Mouse (Mus musculus): ENCODE measurements around the gene Iqcc.

DNA sequence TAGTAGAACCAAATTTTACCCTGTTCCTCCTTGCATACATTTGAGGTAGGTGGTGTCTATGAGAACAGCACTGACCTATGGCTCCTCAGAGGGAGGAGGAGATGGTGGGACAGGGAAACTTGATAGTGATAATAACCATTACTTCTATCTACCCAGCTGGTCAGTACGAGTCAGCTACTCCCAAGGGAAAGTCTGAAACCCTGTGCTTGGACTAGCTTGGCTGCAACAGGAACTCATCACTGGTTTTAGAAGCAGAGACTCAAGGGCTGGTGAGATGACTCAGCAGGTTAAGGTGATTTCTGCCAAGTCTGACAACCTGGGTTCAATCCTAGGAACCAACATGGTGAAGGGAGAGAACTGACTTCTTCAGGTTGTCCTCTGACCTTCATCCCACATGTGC is 29.8 kb upstream of the Iqcc start:
- TF ChIP-seq CTCF (IDR thresholded peaks at IDR 0.05; ENCODE audit: borderline replicate concordance, extremely low read depth, insufficient read depth, insufficient read length) (no peak), POLR2A (IDR thresholded peaks at IDR 0.05; ENCODE audit: borderline replicate concordance, extremely low read depth, insufficient read depth, insufficient read length, poor library complexity, severe bottlenecking) (no peak)

Data from brain, embryonic 14.5 days (tissue).